Mouse (Mus musculus) MEL (cell line): ENCODE data around the gene Zfp345. TPM values are rescaled to one million over a fixed set of nuclear protein-coding genes. Genes with fewer than 3 reads are reported as not detected.
"Not testable (repeated sequence)": the region's sequence is repeated elsewhere in the genome, so short reads cannot be mapped to it uniquely, and the experiment has no call there.

Experiments used
- DNase-seq: peaks from one replicate; pipeline ENCODE4 v3.0.0; 2011; ENCODE audit warnings: low read depth, low spot score
- H3K27ac ChIP-seq: 2 replicates; pipeline ENCODE4 v1.5.1; 2012; ENCODE audit warnings: low read depth, mild to moderate bottlenecking, control low read depth, low read length, moderate library complexity; ENCODE audit not compliant: control insufficient read depth
- H3K27me3 ChIP-seq, 2 experiments: fragments of 150-350 bp in 1 of 2; sonication (generic) in 1 of 2; 2 replicates each; pipeline ENCODE4 v1.6.1; 2012; ENCODE audit warnings: low read length in 2 of 2, mild to moderate bottlenecking in 2 of 2, improper control_type of control experiment in 1 of 2, moderate library complexity in 1 of 2; ENCODE audit not compliant: insufficient read depth in 2 of 2, control insufficient read depth in 1 of 2
- H3K36me3 ChIP-seq, 2 experiments: 2 replicates each; pipeline ENCODE4 v1.6.1; 2012 to 2014; ENCODE audit warnings: low read length in 2 of 2, improper control_type of control experiment in 1 of 2, inconsistent platforms in 1 of 2, mild to moderate bottlenecking in 1 of 2; ENCODE audit not compliant: insufficient read depth in 2 of 2, control insufficient read depth in 1 of 2
- H3K4me1 ChIP-seq, 2 experiments: fragments of 150-350 bp in 1 of 2; sonication (generic) in 1 of 2; 2 replicates each; pipeline ENCODE4 v1.6.1; 2012; ENCODE audit warnings: low read length in 2 of 2, improper control_type of control experiment in 1 of 2, mild to moderate bottlenecking in 1 of 2; ENCODE audit not compliant: insufficient read depth in 2 of 2, control insufficient read depth in 1 of 2
- H3K4me3 ChIP-seq, 2 experiments: fragments of 150-350 bp in 1 of 2; sonication (generic) in 1 of 2; 2 replicates each; pipeline ENCODE4 v1.5.1; 2012; ENCODE audit warnings: low read depth in 2 of 2, low read length in 2 of 2, mild to moderate bottlenecking in 2 of 2, moderate library complexity in 2 of 2, control low read depth in 1 of 2, improper control_type of control experiment in 1 of 2; ENCODE audit not compliant: control insufficient read depth in 1 of 2, insufficient read depth in 1 of 2
- H3K79me2 ChIP-seq: 2 replicates; pipeline ENCODE4 v1.6.1; 2012; ENCODE audit warnings: mild to moderate bottlenecking, low read length, moderate library complexity; ENCODE audit not compliant: control insufficient read depth, poor library complexity, insufficient read depth
- H3K9ac ChIP-seq: 2 replicates; pipeline ENCODE4 v1.6.1; 2012; ENCODE audit warnings: low read depth, mild to moderate bottlenecking, control low read depth, low read length, moderate library complexity; ENCODE audit not compliant: control insufficient read depth, poor library complexity, severe bottlenecking
- H3K9me3 ChIP-seq: fragments of 150-350 bp; sonication (generic); replicated peaks from 2 replicates; pipeline ENCODE4 v1.6.1; 2012; ENCODE audit warnings: mild to moderate bottlenecking, low read length, improper control_type of control experiment, moderate library complexity; ENCODE audit not compliant: insufficient read depth
- polyA plus RNA-seq, 2 experiments: library from polyadenylated mRNA; stranded (reverse) in 1 of 2; unstranded in 1 of 2; fragments of >175 nt in 1 of 2; fragments of >200 nt in 1 of 2; gene quantifications; 2 replicates each; pipeline versions ENCODE4 v1.2.1 to v1.2.4; 2012; ENCODE audit warnings: low replicate concordance in 2 of 2, low read depth in 1 of 2; ENCODE audit not compliant: insufficient read length in 2 of 2, insufficient read depth in 1 of 2, missing spikeins in 1 of 2
- total RNA-seq: library from RNA; depleted of rRNA; stranded (reverse); fragments of 300-350 nt; gene quantifications from 2 replicates; pipeline ENCODE4 v1.2.3, GENCODE M21; 2012; rRNA removed

The Zfp345 gene
- total and polyA plus RNA-seq, 3 experiments = 1.0 to 254 (median 3.0) TPM

DNA sequence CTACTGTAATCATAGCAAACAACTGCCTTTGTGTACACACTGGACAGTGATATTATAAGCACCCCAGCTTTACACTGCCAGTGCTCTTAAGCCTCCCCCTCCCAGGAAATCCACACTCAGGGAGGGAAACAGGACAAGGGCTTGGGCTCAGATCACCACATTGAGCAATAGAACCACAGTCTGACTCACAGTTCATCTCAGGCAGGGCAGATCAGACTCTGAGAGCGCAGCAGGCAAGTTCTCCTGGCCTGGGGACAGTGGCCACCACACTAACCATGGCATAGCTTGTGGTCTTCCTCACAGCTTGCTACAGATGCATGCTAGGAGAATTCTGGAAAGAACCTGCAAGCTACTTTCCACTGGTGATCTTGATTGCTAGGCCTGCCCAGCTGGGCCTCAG, 45.8 kb downstream of the Zfp345 start:
- H3K27ac ChIP-seq, H3K79me2 ChIP-seq, H3K27me3 ChIP-seq, H3K4me3 ChIP-seq, H3K36me3 ChIP-seq, H3K9me3 ChIP-seq, H3K9ac ChIP-seq, H3K4me1 ChIP-seq, DNase-seq: not testable (repeated sequence)

Other genes starting within 250 kb of the Zfp345 start
- gene Gm21994, start 229.5 kb downstream of the Zfp345 start, total RNA-seq = 5.8 and 6.3 TPM in 2 replicates
- 100 to 1,000 TPM in 1 of 2 experiments, 1 to 10 TPM in 1; 6.4 to 803 TPM for gene Gm21994, start 229.5 kb downstream of the Zfp345 start, polyA plus RNA-seq
- gene Gm14124, start 227.6 kb downstream of the Zfp345 start, total RNA-seq = 0.12 TPM in 1 of 2 replicates, not detected in the other
- under 1 TPM in 1 of 2 experiments, not detected in 1; 0.04 TPM for gene Gm14124, start 227.6 kb downstream of the Zfp345 start, polyA plus RNA-seq
- gene Gm10130, start 161.4 kb downstream of the Zfp345 start, total RNA-seq = 2.6 and 3.2 TPM in 2 replicates
- gene Gm10130, start 161.4 kb downstream of the Zfp345 start, polyA plus RNA-seq = 1 to 10 TPM in 1 of 2 experiments, not detected in 1; 7.4 TPM
- not detected in 2 replicates for gene 3300002I08Rik, start 122.3 kb downstream of the Zfp345 start, total RNA-seq
- not detected for gene 3300002I08Rik, start 122.3 kb downstream of the Zfp345 start, polyA plus RNA-seq
- not detected in 2 replicates for gene Zfp442, start 33.6 kb downstream of the Zfp345 start, total RNA-seq
- gene Zfp442, start 33.6 kb downstream of the Zfp345 start, polyA plus RNA-seq = not detected
- 12.4 and 18.5 TPM in 2 replicates for gene Cst7, start 85.3 kb upstream of the Zfp345 start, total RNA-seq
- 10 to 100 TPM in 1 of 2 experiments, not detected in 1; 35.8 TPM for gene Cst7, start 85.3 kb upstream of the Zfp345 start, polyA plus RNA-seq
- 21.3 and 26.4 TPM in 2 replicates for gene Apmap, start 123.5 kb upstream of the Zfp345 start, total RNA-seq
- 10 to 100 TPM in 1 of 2 experiments, not detected in 1; 29.4 TPM for gene Apmap, start 123.5 kb upstream of the Zfp345 start, polyA plus RNA-seq
- 10.2 and 12.5 TPM in 2 replicates for gene Acss1, start 183.4 kb upstream of the Zfp345 start, total RNA-seq
- 10 to 100 TPM in 1 of 2 experiments, not detected in 1; 22.6 TPM for gene Acss1, start 183.4 kb upstream of the Zfp345 start, polyA plus RNA-seq
- gene Vsx1, start 204.3 kb upstream of the Zfp345 start, total RNA-seq = not detected in 2 replicates
- gene Vsx1, start 204.3 kb upstream of the Zfp345 start, polyA plus RNA-seq = not detected